Mouse (Mus musculus): Measurements from ENCODE around the gene Rdm1. TPM values are rescaled to one million over a fixed set of nuclear protein-coding genes. Genes with fewer than 3 reads are reported as not detected.
"Not testable (repeated sequence)": the region's sequence is repeated elsewhere in the genome, so short reads cannot be mapped to it uniquely, and the experiment has no call there.

Gene Rdm1
- polyA plus RNA-seq, 1 experiment from 2014 or later: 11.1 TPM

DNA sequence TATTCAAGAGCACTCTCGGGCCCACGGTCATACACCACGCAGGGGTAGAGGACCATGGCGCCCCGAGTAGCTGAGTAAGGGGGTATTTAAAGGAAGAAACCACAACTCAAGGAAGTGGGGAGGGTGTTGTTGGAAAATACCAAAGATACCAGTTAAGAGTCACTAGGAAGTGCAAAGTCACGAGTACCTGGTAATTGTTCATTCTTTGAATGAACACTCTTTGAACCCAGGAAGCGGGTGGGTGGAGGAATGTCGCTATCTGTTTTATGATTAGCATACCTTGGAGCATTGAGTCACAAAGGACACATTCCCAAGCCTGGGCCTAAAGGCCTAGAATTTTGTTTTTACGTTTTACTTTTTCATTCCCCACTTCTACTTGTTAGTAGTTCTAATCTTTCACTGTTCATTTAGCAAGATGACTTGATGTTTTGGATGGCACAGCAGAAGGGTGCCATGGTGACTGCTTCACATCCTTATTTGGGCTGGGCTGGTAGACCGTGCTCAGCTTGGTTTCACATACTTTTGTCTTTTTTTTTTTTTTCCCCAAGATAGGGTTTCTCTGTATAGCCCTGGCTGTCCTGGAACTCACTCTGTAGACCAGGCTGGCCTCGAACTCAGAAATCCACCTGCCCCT lies 6.9 kb upstream of the Rdm1 start:
- peaks cover 19% of the 10 kb centered on the region for H3K4me1 ChIP-seq
- 90% methylated on average over 11 of the region's 11 CpGs for WGBS
- H3K4me2 ChIP-seq; H3K27me3 ChIP-seq (replicated peaks); H3K9me3 ChIP-seq; H3K9ac ChIP-seq; ATAC-seq (replicated peaks); H3K36me3 ChIP-seq (replicated peaks); H3K27ac ChIP-seq; H3K4me3 ChIP-seq: not testable (repeated sequence)

DNA sequence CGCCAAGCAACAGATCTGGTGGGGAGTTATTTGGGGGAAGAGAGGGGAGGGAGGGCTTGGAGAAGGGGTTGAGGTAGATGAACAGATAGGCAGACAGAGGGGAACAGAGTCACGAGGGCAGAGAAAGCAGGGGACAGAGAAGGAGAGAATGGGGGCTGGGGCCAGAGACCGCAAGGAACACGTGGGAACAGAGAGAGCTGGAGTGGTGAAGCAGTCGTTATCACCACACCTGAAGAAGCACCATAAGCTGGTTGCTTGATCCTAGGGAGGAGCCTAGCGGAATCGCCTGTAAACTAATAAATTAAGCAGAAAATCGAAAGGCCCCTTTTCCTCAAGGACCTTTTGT lies 373 bp upstream of the Rdm1 start:
- WGBS: 4% methylated on average over 8 of the region's 8 CpGs
- Histone ChIP-seq H3K4me1 (peaks cover 8% of the 10 kb centered on the region), H3K36me3 (replicated peaks) (no peaks in the 10 kb centered on the region), H3K27ac (peak overlapping the region; percentile 85), H3K9ac (peak overlapping the region; percentile 49), H3K27me3 (replicated peaks) (no peaks in the 10 kb centered on the region), H3K4me3 (peak overlapping the region; percentile 42), H3K4me2 (peak overlapping the region; percentile 98), H3K9me3 (no peaks in the 10 kb centered on the region)
- ATAC-seq (replicated peaks): peak; percentile 57

DNA sequence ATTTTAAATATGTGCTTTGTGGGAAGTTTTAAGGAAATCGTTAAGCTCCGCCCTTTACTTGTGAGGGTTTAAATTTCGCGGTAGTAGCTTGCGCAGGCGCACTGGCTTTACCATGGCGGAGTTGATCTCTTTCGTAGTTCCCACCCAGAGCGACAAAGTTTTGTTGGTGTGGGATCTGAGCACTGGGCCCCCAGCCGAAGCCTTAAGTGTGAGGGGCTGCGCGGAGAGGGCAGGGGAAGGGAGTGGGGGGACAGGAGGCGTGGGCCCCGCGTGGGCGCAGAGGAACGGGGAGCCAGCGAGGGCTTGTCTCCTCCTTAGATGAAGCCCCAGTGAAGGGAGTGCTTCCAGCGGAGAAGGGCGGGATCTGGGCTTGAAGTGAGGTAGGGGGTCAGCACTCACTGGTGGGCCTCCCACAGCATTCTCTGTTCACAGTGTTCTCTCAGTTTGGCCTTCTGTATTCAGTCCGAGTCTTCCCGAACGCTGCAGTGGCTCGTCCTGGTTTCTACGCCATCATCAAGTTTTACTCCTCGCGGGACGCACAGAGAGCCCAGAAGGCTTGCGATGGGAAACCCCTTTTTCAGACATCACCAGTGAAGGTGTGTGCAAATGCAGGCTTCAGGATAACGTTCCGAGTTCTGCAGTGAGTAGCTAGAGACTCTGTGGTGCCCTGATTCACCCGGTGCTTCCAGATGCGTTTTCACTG lies 1.0 kb downstream of the Rdm1 start:
- peak overlapping the region; percentile 51 for H3K9ac ChIP-seq
- peak; percentile 51 for ATAC-seq (replicated peaks)
- H3K4me2 ChIP-seq: peak overlapping the region; percentile 98
- peak overlapping the region; percentile 60 for H3K4me3 ChIP-seq
- H3K4me1 ChIP-seq: peaks cover 8% of the 10 kb centered on the region
- no peaks in the 10 kb centered on the region for H3K27me3 ChIP-seq (replicated peaks)
- no peaks in the 10 kb centered on the region for H3K36me3 ChIP-seq (replicated peaks)
- H3K9me3 ChIP-seq: no peaks in the 10 kb centered on the region
- H3K27ac ChIP-seq: peak overlapping the region; percentile 80
- under 1% methylated on average over 33 of the region's 33 CpGs for WGBS

DNA sequence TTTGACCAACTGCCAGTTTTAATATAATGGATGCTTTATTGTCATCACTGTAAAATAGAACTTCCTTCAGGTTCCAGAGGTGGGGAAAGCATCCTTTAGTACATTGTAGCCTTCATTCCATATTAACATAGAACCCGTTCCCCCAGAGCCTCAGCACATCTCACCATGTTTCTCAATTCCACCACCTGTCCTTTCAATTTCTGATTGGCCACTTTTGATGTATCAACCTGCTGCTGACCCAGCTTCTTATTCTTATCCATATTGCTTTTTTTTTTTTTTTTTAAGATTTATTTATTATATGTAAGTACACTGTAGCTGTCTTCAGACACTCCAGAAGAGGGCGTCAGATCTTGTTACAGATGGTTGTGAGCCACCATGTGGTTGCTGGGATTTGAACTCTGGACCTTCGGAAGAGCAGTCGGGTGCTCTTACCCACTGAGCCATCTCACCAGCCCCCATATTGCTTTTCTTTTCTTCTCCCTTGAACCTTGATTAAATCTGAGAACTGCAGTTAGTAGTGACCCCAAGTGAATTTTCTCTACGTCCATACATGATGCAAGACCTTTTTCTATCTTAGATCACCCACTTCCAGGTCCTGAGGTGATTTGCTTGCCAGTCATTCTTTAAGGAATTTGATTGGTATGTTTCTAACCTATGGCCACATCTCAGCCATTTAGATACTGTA lies 1.9 kb downstream of the Rdm1 start:
- H3K36me3 ChIP-seq (replicated peaks); H3K9ac ChIP-seq; H3K4me1 ChIP-seq; H3K27ac ChIP-seq; H3K27me3 ChIP-seq (replicated peaks); ATAC-seq (replicated peaks); H3K9me3 ChIP-seq: not testable (repeated sequence)
- H3K4me2 ChIP-seq: peak overlapping the region; percentile 98
- H3K4me3 ChIP-seq: peak overlapping the region; percentile 60; the same call in 1 of the 2 replicates
- 73% methylated on average over 4 of the region's 5 CpGs for WGBS

GRCm38 (mm10) chr11:101635660-101636059 lies 8.7 kb downstream of the Rdm1 start:
- no peaks in the 10 kb centered on the region for H3K9me3 ChIP-seq
- peaks cover under 1% of the 10 kb centered on the region; the same call in 1 of the 2 replicates for H3K4me1 ChIP-seq
- no peak for ATAC-seq (replicated peaks)
- H3K4me2 ChIP-seq: no peak overlapping the region
- WGBS: 75% methylated on average over 10 of the region's 10 CpGs
- no peaks in the 10 kb centered on the region for H3K27me3 ChIP-seq (replicated peaks)
- H3K4me3 ChIP-seq: no peak overlapping the region
- H3K27ac ChIP-seq: no peak overlapping the region
- H3K36me3 ChIP-seq (replicated peaks): no peaks in the 10 kb centered on the region
- H3K9ac ChIP-seq: no peak overlapping the region

GRCm38 (mm10) chr11:101639761-101640160 lies 12.8 kb downstream of the Rdm1 start:
- Histone ChIP-seq H3K4me2 (no peak overlapping the region), H3K36me3 (replicated peaks) (no peaks in the 10 kb centered on the region), H3K4me1 (peaks cover 10% of the 10 kb centered on the region; the same call in 1 of the 2 replicates), H3K9me3 (no peaks in the 10 kb centered on the region), H3K27me3 (replicated peaks) (no peaks in the 10 kb centered on the region), H3K27ac (no peak overlapping the region), H3K4me3 (no peak overlapping the region), H3K9ac (no peak overlapping the region)
- ATAC-seq (replicated peaks): no peak
- 96% methylated on average over 4 of the region's 4 CpGs for WGBS

GRCm38 (mm10) chr11:101640857-101641709 lies 14.1 kb downstream of the Rdm1 start:
- not testable (repeated sequence) for H3K27me3 ChIP-seq (replicated peaks); H3K9me3 ChIP-seq; H3K36me3 ChIP-seq (replicated peaks)
- Histone ChIP-seq H3K4me3 (peak overlapping the region; percentile 35), H3K9ac (peak overlapping the region; percentile 39), H3K4me1 (peaks cover 10% of the 10 kb centered on the region; the same call in 1 of the 2 replicates), H3K27ac (peak overlapping the region; percentile 88), H3K4me2 (peak overlapping the region; percentile 49)
- 4% methylated on average over 52 of the region's 53 CpGs for WGBS
- peak; percentile 83 for ATAC-seq (replicated peaks)

DNA sequence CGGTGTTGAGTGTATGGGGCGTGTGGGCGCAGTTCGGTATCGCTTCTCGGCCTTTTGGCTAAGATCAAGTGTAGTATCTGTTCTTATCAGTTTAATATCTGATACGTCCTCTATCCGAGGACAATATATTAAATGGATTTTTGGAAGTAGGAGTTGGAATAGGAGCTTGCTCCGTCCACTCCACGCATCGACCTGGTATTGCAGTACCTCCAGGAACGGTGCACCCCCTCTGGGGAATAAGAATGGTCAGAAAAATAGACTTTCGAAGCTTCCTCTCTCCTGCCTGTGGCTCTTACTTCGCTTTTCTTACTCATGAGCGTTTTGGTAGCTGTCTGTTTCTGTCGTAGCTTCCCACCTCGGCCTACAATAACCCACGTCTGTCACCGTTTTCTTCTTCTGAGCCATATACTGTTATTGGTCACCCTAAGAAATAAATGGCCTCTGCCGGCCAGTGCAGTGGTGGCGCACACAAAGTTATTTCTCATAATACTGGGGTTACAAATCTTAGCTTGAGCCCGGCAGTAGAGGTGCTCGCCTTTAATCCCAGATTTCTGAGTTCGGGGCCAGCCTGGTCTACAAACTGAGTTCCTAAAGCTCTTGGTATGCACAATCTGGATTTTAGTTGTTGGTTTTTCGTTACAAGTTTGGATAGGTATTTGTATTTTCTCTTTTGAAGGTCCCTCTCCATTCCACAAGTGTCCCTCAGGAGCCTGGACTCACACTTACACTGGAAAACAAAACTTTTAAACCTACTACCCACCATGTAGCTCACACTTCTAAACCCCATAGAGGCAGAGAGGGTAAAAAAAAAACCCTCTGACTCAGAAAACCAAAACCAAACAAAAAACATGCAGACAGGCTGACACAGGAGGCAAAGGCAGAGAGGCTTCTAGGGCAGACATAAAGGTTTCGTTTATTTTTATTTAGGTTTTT lies 15.0 kb downstream of the Rdm1 start:
- 0 out of 2 replicates have a peak overlapping the region, but pooled peaks have one; percentile 39 for H3K9ac ChIP-seq
- H3K4me2 ChIP-seq: peak overlapping the region; percentile 49
- peak overlapping the region; percentile 35; the same call in 1 of the 2 replicates for H3K4me3 ChIP-seq
- peak; percentile 81 for ATAC-seq (replicated peaks)
- H3K36me3 ChIP-seq (replicated peaks); H3K27me3 ChIP-seq (replicated peaks); H3K9me3 ChIP-seq: not testable (repeated sequence)
- peak overlapping the region; percentile 88 for H3K27ac ChIP-seq
- WGBS: 6% methylated on average over 13 of the region's 26 CpGs
- H3K4me1 ChIP-seq: peaks cover 15% of the 10 kb centered on the region

GRCm38 (mm10) chr11:101642931-101643330 lies 15.9 kb downstream of the Rdm1 start:
- H3K9ac ChIP-seq: no peak overlapping the region
- 45% methylated on average over 5 of the region's 5 CpGs for WGBS
- H3K4me3 ChIP-seq: no peak overlapping the region
- H3K27ac ChIP-seq: no peak overlapping the region
- peaks cover 15% of the 10 kb centered on the region for H3K4me1 ChIP-seq
- no peak overlapping the region for H3K4me2 ChIP-seq
- H3K36me3 ChIP-seq (replicated peaks): no peaks in the 10 kb centered on the region
- no peak for ATAC-seq (replicated peaks)
- H3K9me3 ChIP-seq: no peaks in the 10 kb centered on the region
- no peaks in the 10 kb centered on the region for H3K27me3 ChIP-seq (replicated peaks)

DNA sequence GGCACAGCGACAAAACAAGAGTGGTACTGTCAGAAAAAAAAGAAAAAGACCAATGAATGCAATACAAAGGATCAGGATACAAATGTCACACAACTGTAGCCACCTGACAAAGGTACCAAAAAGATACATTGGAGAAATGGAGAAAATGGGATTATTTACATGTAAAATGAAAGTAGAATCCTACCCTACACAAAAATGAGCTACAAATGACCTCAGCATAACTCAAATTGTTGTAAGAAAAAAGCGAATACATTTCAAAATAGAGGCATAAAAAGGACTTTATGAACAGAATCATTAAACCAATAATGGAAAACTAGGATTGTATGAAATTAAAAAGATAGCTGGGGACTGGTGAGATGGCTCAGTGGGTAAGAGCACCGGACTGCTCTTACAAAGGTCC lies 17.6 kb downstream of the Rdm1 start:
- no peak overlapping the region for H3K4me3 ChIP-seq
- H3K9me3 ChIP-seq: no peaks in the 10 kb centered on the region
- peak overlapping the region; percentile 79; the same call in 1 of the 2 replicates for H3K27ac ChIP-seq
- H3K9ac ChIP-seq: no peak overlapping the region
- H3K4me1 ChIP-seq: peaks cover 15% of the 10 kb centered on the region
- no peaks in the 10 kb centered on the region for H3K36me3 ChIP-seq (replicated peaks)
- H3K4me2 ChIP-seq: no peak overlapping the region
- WGBS: 62% methylated on average over 3 of the region's 3 CpGs
- no peaks in the 10 kb centered on the region for H3K27me3 ChIP-seq (replicated peaks)
- no peak for ATAC-seq (replicated peaks)

- WGBS: 2% methylated on average over 4 of the region's 4 CpGs
- not testable (repeated sequence) for H3K4me2 ChIP-seq; ATAC-seq (replicated peaks); H3K9me3 ChIP-seq; H3K9ac ChIP-seq; H3K4me3 ChIP-seq; H3K36me3 ChIP-seq (replicated peaks); H3K27me3 ChIP-seq (replicated peaks)
- H3K4me1 ChIP-seq: peaks cover 15% of the 10 kb centered on the region
- peak overlapping the region; percentile 79 for H3K27ac ChIP-seq
Observed at GRCm38 (mm10) chr11:101645043-101645410, 18.0 kb downstream of the Rdm1 start.
